Mouse (Mus musculus) lung, embryonic 15.5 days (tissue): Measurements from ENCODE around the gene Lhfpl2. TPM values are rescaled to one million over a fixed set of nuclear protein-coding genes. Genes with fewer than 3 reads are reported as not detected.

Experiments
- ATAC-seq: fragments of 200-750 bp; cut with Nextera tagmentation; 2 replicates; pipeline ENCODE4 v1.8.0; 2017; ENCODE audit warnings: moderate number of reproducible peaks, borderline replicate concordance; ENCODE audit not compliant: low FRiP score, low TSS enrichment; ENCODE audit errors: extremely low read depth
- H3K27ac ChIP-seq: fragments of 300-500 bp; sonication (generic); 2 replicates; pipeline ENCODE4 v1.5.1; 2015; ENCODE audit warnings: moderate library complexity, mild to moderate bottlenecking, inconsistent platforms
- H3K27me3 ChIP-seq: fragments of 300-500 bp; sonication (generic); 2 replicates; pipeline ENCODE4 v1.6.1; 2015; ENCODE audit warnings: inconsistent platforms
- H3K36me3 ChIP-seq: fragments of 300-500 bp; sonication (generic); 2 replicates; pipeline ENCODE4 v1.6.1; 2015; ENCODE audit warnings: inconsistent platforms
- H3K4me1 ChIP-seq: fragments of 300-500 bp; sonication (generic); 2 replicates; pipeline ENCODE4 v1.6.1; 2015; ENCODE audit warnings: inconsistent platforms
- H3K4me2 ChIP-seq: fragments of 300-500 bp; sonication (generic); 2 replicates; pipeline ENCODE4 v1.6.1; 2015; ENCODE audit warnings: inconsistent platforms, mild to moderate bottlenecking, moderate library complexity
- H3K4me3 ChIP-seq: fragments of 300-500 bp; sonication (generic); 2 replicates; pipeline ENCODE4 v1.5.1; 2015; ENCODE audit warnings: mild to moderate bottlenecking, inconsistent platforms
- H3K9ac ChIP-seq: fragments of 300-500 bp; sonication (generic); 2 replicates; pipeline ENCODE4 v1.6.1; 2015; ENCODE audit warnings: inconsistent platforms
- H3K9me3 ChIP-seq: fragments of 300-500 bp; sonication (generic); 2 replicates; pipeline ENCODE4 v1.6.1; 2016; ENCODE audit warnings: inconsistent platforms
- WGBS: fragments of 180-500 bp; shearing (Covaris S2); methylation state at CpG from one replicate; pipeline ENCODE4 v1.1.7; 2015; 5-methylcytosine and 5-hydroxymethylcytosine counted together
- polyA plus RNA-seq: library from polyadenylated mRNA; unstranded; fragments of >200 nt; fragmentation: Nextera tagmentation; extraction: Ambion mirVana; gene quantifications from 2 replicates; pipeline ENCODE4 v1.2.1, GENCODE M21; 2015

Lhfpl2 gene
- polyA plus RNA-seq, 1 experiment from 2014 or later: 56.7 TPM

DNA sequence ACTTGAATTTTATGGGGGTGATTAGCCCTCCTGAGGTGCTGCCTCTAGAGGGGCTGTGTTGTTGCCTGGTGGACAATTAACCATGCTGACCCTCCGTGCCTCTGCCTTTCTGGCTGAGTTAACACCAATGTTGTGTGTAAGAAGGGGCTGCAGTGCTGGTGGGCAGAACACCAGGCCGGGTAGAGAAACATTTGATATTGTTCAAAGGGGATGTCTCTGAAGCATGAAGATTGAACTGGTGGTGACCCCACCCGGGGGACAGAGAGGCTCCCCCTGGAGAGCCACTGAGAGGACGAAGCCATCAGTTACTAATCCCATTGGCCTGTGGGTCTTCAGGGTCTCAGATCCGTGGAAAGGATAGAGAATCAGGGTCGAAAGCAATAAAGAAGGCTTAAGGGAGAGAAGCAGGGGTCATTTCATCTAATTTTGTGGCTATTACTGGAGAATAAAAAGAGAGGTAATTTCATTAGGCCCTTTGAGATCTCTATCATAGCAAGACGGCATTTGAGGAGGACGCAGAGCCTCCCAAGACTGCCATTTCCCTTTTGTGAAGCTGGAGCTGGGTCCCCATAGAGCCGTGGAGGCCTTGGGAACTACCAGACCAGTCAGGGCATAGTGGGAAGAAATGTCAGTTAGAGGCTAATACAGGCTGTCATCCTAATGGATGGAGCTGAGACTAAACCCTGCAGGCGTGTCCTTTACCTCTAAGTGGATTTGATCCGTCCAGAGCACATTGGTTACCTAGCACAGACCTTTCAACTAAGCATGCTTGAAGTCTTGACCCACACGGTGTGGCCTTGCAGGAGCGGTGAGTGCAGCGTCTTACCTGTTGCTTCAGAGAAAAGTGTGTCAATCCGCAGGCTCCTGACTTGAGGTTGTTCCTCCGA lies 12.1 kb downstream of the Lhfpl2 start:
- no peak overlapping the region for H3K27ac ChIP-seq
- no peaks in the 10 kb centered on the region for H3K9me3 ChIP-seq
- H3K4me2 ChIP-seq: no peak overlapping the region
- H3K4me3 ChIP-seq: no peak overlapping the region
- WGBS: 75% methylated on average over 16 of the region's 16 CpGs
- H3K27me3 ChIP-seq: no peaks in the 10 kb centered on the region
- no peak for ATAC-seq
- no peak overlapping the region for H3K9ac ChIP-seq
- peaks cover 59% of the 10 kb centered on the region for H3K4me1 ChIP-seq
- H3K36me3 ChIP-seq: peaks cover 10% of the 10 kb centered on the region; the same call in 1 of the 2 replicates

- Histone ChIP-seq H3K27me3 (no peaks in the 10 kb centered on the region), H3K9me3 (no peaks in the 10 kb centered on the region), H3K36me3 (peaks cover 10% of the 10 kb centered on the region; the same call in 1 of the 2 replicates), H3K4me3 (no peak overlapping the region), H3K4me1 (peaks cover 58% of the 10 kb centered on the region), H3K9ac (no peak overlapping the region), H3K27ac (no peak overlapping the region), H3K4me2 (no peak overlapping the region)
- no peak for ATAC-seq
- 83% methylated on average over 3 of the region's 3 CpGs for WGBS
Measured at GRCm38 (mm10) chr13:94070308-94070619, 12.7 kb downstream of the Lhfpl2 start.

- Histone ChIP-seq H3K4me1 (peaks cover 58% of the 10 kb centered on the region), H3K9me3 (no peaks in the 10 kb centered on the region), H3K4me2 (no peak overlapping the region), H3K9ac (no peak overlapping the region), H3K4me3 (no peak overlapping the region), H3K27me3 (no peaks in the 10 kb centered on the region), H3K36me3 (peaks cover 10% of the 10 kb centered on the region; the same call in 1 of the 2 replicates), H3K27ac (no peak overlapping the region)
- ATAC-seq: no peak
- 43% methylated on average over 3 of the region's 3 CpGs for WGBS
Measured at GRCm38 (mm10) chr13:94070927-94071326, 13.3 kb downstream of the Lhfpl2 start.

GRCm38 (mm10) chr13:94073046-94073715 lies 15.6 kb downstream of the Lhfpl2 start:
- ATAC-seq: peak; percentile 25; the same call in 1 of the 2 replicates
- H3K27me3 ChIP-seq: no peaks in the 10 kb centered on the region
- no peak overlapping the region for H3K4me2 ChIP-seq
- no peak overlapping the region for H3K4me3 ChIP-seq
- no peak overlapping the region for H3K9ac ChIP-seq
- H3K36me3 ChIP-seq: peaks cover 10% of the 10 kb centered on the region; the same call in 1 of the 2 replicates
- no peaks in the 10 kb centered on the region for H3K9me3 ChIP-seq
- H3K4me1 ChIP-seq: peaks cover 59% of the 10 kb centered on the region
- 25% methylated on average over 9 of the region's 9 CpGs for WGBS
- H3K27ac ChIP-seq: peak overlapping the region; percentile 58

DNA sequence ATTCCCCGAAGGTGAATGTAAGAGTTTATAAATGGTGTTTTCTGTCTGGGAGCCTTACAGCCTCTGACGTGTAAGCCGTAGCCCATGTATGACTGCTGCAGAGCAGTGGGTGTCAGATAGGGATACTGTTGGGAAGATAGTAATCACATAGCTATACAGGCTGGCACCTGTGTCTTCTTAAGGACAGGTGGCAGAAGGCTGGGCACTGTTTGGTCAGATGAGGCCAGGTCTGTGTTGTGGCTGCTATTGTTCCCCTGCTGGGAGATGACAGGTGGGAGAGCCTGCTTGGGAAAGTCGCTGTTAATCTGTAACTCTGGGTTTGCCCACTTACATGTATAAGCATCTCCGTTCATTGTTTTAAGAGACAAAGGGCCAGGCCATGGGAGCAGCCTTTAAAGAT lies 16.1 kb downstream of the Lhfpl2 start:
- ATAC-seq: no peak
- H3K9ac ChIP-seq: no peak overlapping the region
- H3K4me2 ChIP-seq: no peak overlapping the region
- peaks cover 15% of the 10 kb centered on the region; the same call in 1 of the 2 replicates for H3K36me3 ChIP-seq
- H3K27me3 ChIP-seq: no peaks in the 10 kb centered on the region
- H3K9me3 ChIP-seq: no peaks in the 10 kb centered on the region
- H3K27ac ChIP-seq: peak overlapping the region; percentile 58
- H3K4me3 ChIP-seq: no peak overlapping the region
- WGBS: 57% methylated on average over 5 of the region's 5 CpGs
- H3K4me1 ChIP-seq: peaks cover 54% of the 10 kb centered on the region

DNA sequence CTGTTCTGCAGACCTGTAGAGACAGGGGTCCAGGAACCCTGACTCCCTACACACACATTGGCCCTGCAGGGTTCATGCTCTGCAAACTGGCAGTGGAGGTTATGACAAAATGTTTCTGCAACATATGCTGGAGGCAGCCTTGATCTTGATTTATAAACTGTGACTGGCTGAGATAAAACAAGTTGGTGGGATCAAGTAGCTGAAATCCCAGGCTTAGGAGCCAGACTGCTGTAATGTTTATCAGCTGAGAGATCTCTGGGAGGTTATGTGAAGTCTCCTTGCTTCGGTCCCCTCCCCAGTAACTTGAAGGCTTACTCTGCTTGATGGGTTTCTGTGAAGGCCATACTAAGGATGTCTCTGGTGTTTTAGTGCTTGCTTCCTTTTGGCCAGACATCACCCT lies 17.6 kb downstream of the Lhfpl2 start:
- Histone ChIP-seq H3K27ac (no peak overlapping the region), H3K4me1 (peaks cover 53% of the 10 kb centered on the region), H3K4me3 (no peak overlapping the region)

DNA sequence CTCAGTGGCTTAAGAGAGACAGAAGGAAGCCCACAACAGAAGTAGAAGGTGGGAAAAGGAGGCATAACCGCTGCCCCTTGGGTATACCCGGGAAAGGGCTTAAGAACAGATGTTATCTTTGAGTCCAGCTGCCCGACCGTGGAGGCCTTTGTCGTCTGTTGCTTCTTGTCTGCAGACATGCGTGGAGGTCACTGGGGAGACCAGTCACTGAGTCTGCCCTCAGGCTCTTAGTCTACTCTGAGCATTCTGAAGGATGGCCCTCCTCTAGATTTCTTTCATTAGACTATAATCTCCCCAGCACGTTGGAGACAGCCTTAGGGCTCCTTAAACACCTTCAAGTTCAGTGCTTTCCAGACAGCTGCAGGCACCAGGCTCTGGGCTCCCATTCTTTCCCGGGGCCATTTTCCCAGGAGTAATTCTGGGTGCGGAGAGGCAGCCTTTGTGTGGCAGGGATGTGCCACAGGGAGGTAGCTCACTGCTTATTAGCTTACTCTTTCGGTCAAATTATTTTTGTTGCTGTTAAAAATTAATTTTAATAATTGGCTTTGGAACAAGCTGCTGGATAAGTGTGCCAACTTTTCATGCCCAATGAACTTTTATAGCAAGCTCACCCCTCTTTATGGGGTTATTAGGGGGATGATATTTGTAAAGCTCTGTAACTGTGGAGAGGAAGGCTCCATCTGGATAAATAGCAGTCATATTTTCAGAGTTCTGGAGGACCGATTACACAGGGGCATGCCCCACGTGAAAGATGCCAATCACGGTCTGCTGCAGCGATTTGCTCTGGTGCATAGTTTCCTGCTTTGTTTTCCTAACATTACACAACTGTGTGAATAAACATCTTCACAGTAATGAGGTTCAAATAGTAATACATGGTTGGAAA lies 19.8 kb downstream of the Lhfpl2 start:
- Histone ChIP-seq H3K27me3 (no peaks in the 10 kb centered on the region), H3K4me3 (no peak overlapping the region), H3K4me2 (no peak overlapping the region), H3K4me1 (peaks cover 45% of the 10 kb centered on the region), H3K9ac (no peak overlapping the region), H3K36me3 (peaks cover 16% of the 10 kb centered on the region; the same call in 1 of the 2 replicates), H3K27ac (no peak overlapping the region), H3K9me3 (no peaks in the 10 kb centered on the region)
- WGBS: 56% methylated on average over 14 of the region's 14 CpGs
- no peak for ATAC-seq

More for the DNA sequence above, 17.6 kb downstream of the Lhfpl2 start:
- WGBS: 28% methylated on average over 1 of the region's 1 CpGs
- no peaks in the 10 kb centered on the region for H3K27me3 ChIP-seq
- H3K36me3 ChIP-seq: peaks cover 26% of the 10 kb centered on the region; the same call in 1 of the 2 replicates
- no peak overlapping the region for H3K9ac ChIP-seq
- no peak overlapping the region for H3K4me2 ChIP-seq
- ATAC-seq: no peak
- H3K9me3 ChIP-seq: no peaks in the 10 kb centered on the region

- H3K36me3 ChIP-seq: peaks cover 23% of the 10 kb centered on the region; the same call in 1 of the 2 replicates
- H3K4me1 ChIP-seq: peaks cover 15% of the 10 kb centered on the region
- no peak overlapping the region for H3K27ac ChIP-seq
- H3K9me3 ChIP-seq: no peaks in the 10 kb centered on the region
- no peak for ATAC-seq
- WGBS: 39% methylated on average over 8 of the region's 8 CpGs
- no peak overlapping the region for H3K4me3 ChIP-seq
- no peak overlapping the region for H3K4me2 ChIP-seq
- no peak overlapping the region for H3K9ac ChIP-seq
- no peaks in the 10 kb centered on the region for H3K27me3 ChIP-seq
Measured at GRCm38 (mm10) chr13:94083196-94083595, 25.6 kb downstream of the Lhfpl2 start.

GRCm38 (mm10) chr13:94084220-94085126 lies 26.9 kb downstream of the Lhfpl2 start:
- peak; percentile 81 for ATAC-seq
- 71% methylated on average over 15 of the region's 15 CpGs for WGBS
- H3K27me3 ChIP-seq: no peaks in the 10 kb centered on the region
- no peak overlapping the region for H3K27ac ChIP-seq
- H3K4me3 ChIP-seq: no peak overlapping the region
- no peak overlapping the region for H3K4me2 ChIP-seq
- H3K4me1 ChIP-seq: peaks cover 22% of the 10 kb centered on the region
- no peaks in the 10 kb centered on the region for H3K9me3 ChIP-seq
- peaks cover 11% of the 10 kb centered on the region; the same call in 1 of the 2 replicates for H3K36me3 ChIP-seq
- H3K9ac ChIP-seq: no peak overlapping the region

DNA sequence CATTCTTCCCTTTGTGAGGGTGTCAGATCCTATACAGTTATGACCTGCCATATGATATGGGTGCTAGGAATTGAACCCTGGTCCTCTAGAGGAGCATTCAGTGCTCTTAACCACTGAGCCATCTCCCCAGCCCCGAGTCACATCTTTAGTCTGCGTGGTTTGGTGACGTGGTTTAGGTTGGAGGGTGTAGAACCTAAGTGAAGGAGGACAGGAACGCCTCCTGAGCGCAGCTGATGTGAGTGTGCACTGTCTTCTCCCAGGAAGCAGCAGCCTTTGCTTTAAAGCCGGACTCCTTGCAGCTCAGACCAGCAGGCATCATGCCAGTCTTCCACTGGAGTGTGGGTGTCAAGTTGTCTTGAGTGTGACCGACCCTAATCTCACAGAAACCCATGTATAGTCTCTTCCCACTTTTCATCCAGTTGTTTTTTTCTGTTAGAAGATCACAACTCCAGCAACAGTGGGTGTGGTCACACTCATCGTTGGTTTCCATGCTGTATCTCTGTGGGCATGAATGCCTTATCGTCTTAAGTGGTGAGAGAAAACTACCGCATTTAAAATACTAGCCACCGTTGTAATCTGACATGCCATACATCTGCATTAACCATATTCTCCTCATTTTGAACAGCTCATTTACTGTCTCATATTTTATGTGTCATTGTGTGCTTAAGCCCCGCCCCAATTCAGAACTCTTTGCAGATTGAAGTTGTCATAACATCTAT lies 28.7 kb downstream of the Lhfpl2 start:
- ATAC-seq: no peak
- Histone ChIP-seq H3K27me3 (no peaks in the 10 kb centered on the region), H3K36me3 (peaks cover 7% of the 10 kb centered on the region; the same call in 1 of the 2 replicates), H3K9me3 (no peaks in the 10 kb centered on the region), H3K4me2 (no peak overlapping the region), H3K4me3 (no peak overlapping the region), H3K27ac (no peak overlapping the region), H3K4me1 (peaks cover 39% of the 10 kb centered on the region), H3K9ac (no peak overlapping the region)
- WGBS: 78% methylated on average over 12 of the region's 12 CpGs
